Mouse (Mus musculus): ENCODE measurements around the gene C2cd2. TPM values are rescaled to one million over a fixed set of nuclear protein-coding genes. Genes with fewer than 3 reads are reported as not detected.
"Not testable (repeated sequence)": the region's sequence is repeated elsewhere in the genome, so short reads cannot be mapped to it uniquely, and the experiment has no call there.

The C2cd2 gene
- polyA plus RNA-seq, 1 experiment from 2014 or later: 16.7 TPM

GRCm38 (mm10) chr16:97952801-97953200 is 9.6 kb downstream of the C2cd2 start:
- H3K36me3 ChIP-seq (ENCODE audit: control insufficient read depth, insufficient read depth, low read length): peaks cover 91% of the 10 kb centered on the region
- no peak overlapping the region for H3K27ac ChIP-seq (ENCODE audit: low read depth)
- no peak overlapping the region for H3K4me3 ChIP-seq (ENCODE audit: low read depth, low read length)
- H3K9ac ChIP-seq (ENCODE audit: low read length): no peak overlapping the region
- WGBS: 82% methylated on average over 9 of the region's 9 CpGs
- no peak for DNase-seq (ENCODE audit: low spot score)
- no peak for ATAC-seq (replicated peaks; ENCODE audit: low FRiP score, low TSS enrichment, low read depth)
- H3K9me3 ChIP-seq (ENCODE audit: control insufficient read depth, low read length): no peaks in the 10 kb centered on the region
- H3K27me3 ChIP-seq (replicated peaks; ENCODE audit: control insufficient read depth, insufficient read depth, low read length): no peaks in the 10 kb centered on the region
- no peak overlapping the region for H3K4me2 ChIP-seq (ENCODE audit: low read length)
- no peaks in the 10 kb centered on the region for H3K4me1 ChIP-seq (replicated peaks; ENCODE audit: control insufficient read depth, insufficient read depth, low read length)

GRCm38 (mm10) chr16:97952371-97952770 is 10.0 kb downstream of the C2cd2 start:
- H3K36me3 ChIP-seq (ENCODE audit: control insufficient read depth, insufficient read depth, low read length): peaks cover 87% of the 10 kb centered on the region
- no peak overlapping the region for H3K9ac ChIP-seq (ENCODE audit: low read length)
- H3K4me2 ChIP-seq (ENCODE audit: low read length): no peak overlapping the region
- H3K27me3 ChIP-seq (replicated peaks; ENCODE audit: control insufficient read depth, insufficient read depth, low read length): no peaks in the 10 kb centered on the region
- H3K4me3 ChIP-seq (ENCODE audit: low read depth, low read length): no peak overlapping the region
- H3K9me3 ChIP-seq (ENCODE audit: control insufficient read depth, low read length): no peaks in the 10 kb centered on the region
- H3K4me1 ChIP-seq (replicated peaks; ENCODE audit: control insufficient read depth, insufficient read depth, low read length): no peaks in the 10 kb centered on the region
- no peak overlapping the region for H3K27ac ChIP-seq (ENCODE audit: low read depth)
- 91% methylated on average over 4 of the region's 4 CpGs for WGBS
- DNase-seq (ENCODE audit: low spot score): no peak
- ATAC-seq (replicated peaks; ENCODE audit: low FRiP score, low TSS enrichment, low read depth): no peak

- no peak for ATAC-seq (replicated peaks; ENCODE audit: low FRiP score, low TSS enrichment, low read depth)
- Histone ChIP-seq H3K9me3 (ENCODE audit: control insufficient read depth, low read length) (no peaks in the 10 kb centered on the region), H3K27ac (ENCODE audit: low read depth) (no peak overlapping the region), H3K27me3 (replicated peaks; ENCODE audit: control insufficient read depth, insufficient read depth, low read length) (no peaks in the 10 kb centered on the region), H3K36me3 (ENCODE audit: control insufficient read depth, insufficient read depth, low read length) (peaks cover 75% of the 10 kb centered on the region), H3K4me2 (ENCODE audit: low read length) (no peak overlapping the region), H3K9ac (ENCODE audit: low read length) (no peak overlapping the region), H3K4me3 (ENCODE audit: low read depth, low read length) (no peak overlapping the region), H3K4me1 (replicated peaks; ENCODE audit: control insufficient read depth, insufficient read depth, low read length) (no peaks in the 10 kb centered on the region)
- 97% methylated on average over 8 of the region's 8 CpGs for WGBS
- no peak for DNase-seq (ENCODE audit: low spot score)
Measured at GRCm38 (mm10) chr16:97950061-97950460, 12.3 kb downstream of the C2cd2 start.

GRCm38 (mm10) chr16:97948836-97949235 is 13.6 kb downstream of the C2cd2 start:
- Histone ChIP-seq H3K4me1 (replicated peaks; ENCODE audit: control insufficient read depth, insufficient read depth, low read length) (no peaks in the 10 kb centered on the region), H3K9me3 (ENCODE audit: control insufficient read depth, low read length) (no peaks in the 10 kb centered on the region), H3K36me3 (ENCODE audit: control insufficient read depth, insufficient read depth, low read length) (peaks cover 64% of the 10 kb centered on the region), H3K4me3 (ENCODE audit: low read depth, low read length) (no peak overlapping the region), H3K9ac (ENCODE audit: low read length) (no peak overlapping the region), H3K4me2 (ENCODE audit: low read length) (no peak overlapping the region), H3K27ac (ENCODE audit: low read depth) (no peak overlapping the region), H3K27me3 (replicated peaks; ENCODE audit: control insufficient read depth, insufficient read depth, low read length) (no peaks in the 10 kb centered on the region)
- WGBS: 81% methylated on average over 4 of the region's 4 CpGs
- DNase-seq (ENCODE audit: low spot score) (no peak), ATAC-seq (replicated peaks; ENCODE audit: low FRiP score, low TSS enrichment, low read depth) (no peak)

- peaks cover 45% of the 10 kb centered on the region for H3K36me3 ChIP-seq (ENCODE audit: control insufficient read depth, insufficient read depth, low read length)
- H3K27ac ChIP-seq (ENCODE audit: low read depth); H3K27me3 ChIP-seq (replicated peaks; ENCODE audit: control insufficient read depth, insufficient read depth, low read length); H3K4me2 ChIP-seq (ENCODE audit: low read length); ATAC-seq (replicated peaks; ENCODE audit: low FRiP score, low TSS enrichment, low read depth); DNase-seq (ENCODE audit: low spot score); H3K4me3 ChIP-seq (ENCODE audit: low read depth, low read length); H3K4me1 ChIP-seq (replicated peaks; ENCODE audit: control insufficient read depth, insufficient read depth, low read length); H3K9me3 ChIP-seq (ENCODE audit: control insufficient read depth, low read length); H3K9ac ChIP-seq (ENCODE audit: low read length): not testable (repeated sequence)
- 92% methylated on average over 2 of the region's 2 CpGs for WGBS
Measured at GRCm38 (mm10) chr16:97946993-97947392, 15.4 kb downstream of the C2cd2 start.

- no peaks in the 10 kb centered on the region for H3K4me1 ChIP-seq (replicated peaks; ENCODE audit: control insufficient read depth, insufficient read depth, low read length)
- no peak for ATAC-seq (replicated peaks; ENCODE audit: low FRiP score, low TSS enrichment, low read depth)
- no peak for DNase-seq (ENCODE audit: low spot score)
- H3K36me3 ChIP-seq (ENCODE audit: control insufficient read depth, insufficient read depth, low read length): peaks cover 10% of the 10 kb centered on the region
- no peak overlapping the region for H3K4me3 ChIP-seq (ENCODE audit: low read depth, low read length)
- H3K27me3 ChIP-seq (replicated peaks; ENCODE audit: control insufficient read depth, insufficient read depth, low read length): no peaks in the 10 kb centered on the region
- no peaks in the 10 kb centered on the region for H3K9me3 ChIP-seq (ENCODE audit: control insufficient read depth, low read length)
- no peak overlapping the region for H3K9ac ChIP-seq (ENCODE audit: low read length)
- H3K4me2 ChIP-seq (ENCODE audit: low read length): no peak overlapping the region
- H3K27ac ChIP-seq (ENCODE audit: low read depth): no peak overlapping the region
Measured at GRCm38 (mm10) chr16:97941844-97942243, 20.6 kb downstream of the C2cd2 start.

GRCm38 (mm10) chr16:97940471-97940973 is 21.9 kb downstream of the C2cd2 start:
- no peak for ATAC-seq (replicated peaks; ENCODE audit: low FRiP score, low TSS enrichment, low read depth)
- no peak for DNase-seq (ENCODE audit: low spot score)
- Histone ChIP-seq H3K4me2 (ENCODE audit: low read length) (no peak overlapping the region), H3K4me3 (ENCODE audit: low read depth, low read length) (no peak overlapping the region), H3K27ac (ENCODE audit: low read depth) (no peak overlapping the region), H3K9me3 (ENCODE audit: control insufficient read depth, low read length) (no peaks in the 10 kb centered on the region), H3K36me3 (ENCODE audit: control insufficient read depth, insufficient read depth, low read length) (peaks cover 9% of the 10 kb centered on the region), H3K9ac (ENCODE audit: low read length) (no peak overlapping the region), H3K4me1 (replicated peaks; ENCODE audit: control insufficient read depth, insufficient read depth, low read length) (no peaks in the 10 kb centered on the region), H3K27me3 (replicated peaks; ENCODE audit: control insufficient read depth, insufficient read depth, low read length) (no peaks in the 10 kb centered on the region)
- WGBS: 83% methylated on average over 3 of the region's 3 CpGs

GRCm38 (mm10) chr16:97935815-97936214 is 26.6 kb downstream of the C2cd2 start:
- Histone ChIP-seq H3K9me3 (ENCODE audit: control insufficient read depth, low read length) (no peaks in the 10 kb centered on the region), H3K9ac (ENCODE audit: low read length) (no peak overlapping the region), H3K4me1 (replicated peaks; ENCODE audit: control insufficient read depth, insufficient read depth, low read length) (no peaks in the 10 kb centered on the region), H3K4me2 (ENCODE audit: low read length) (no peak overlapping the region), H3K4me3 (ENCODE audit: low read depth, low read length) (no peak overlapping the region), H3K27ac (ENCODE audit: low read depth) (no peak overlapping the region), H3K36me3 (ENCODE audit: control insufficient read depth, insufficient read depth, low read length) (no peaks in the 10 kb centered on the region), H3K27me3 (replicated peaks; ENCODE audit: control insufficient read depth, insufficient read depth, low read length) (no peaks in the 10 kb centered on the region)
- no peak for ATAC-seq (replicated peaks; ENCODE audit: low FRiP score, low TSS enrichment, low read depth)
- DNase-seq (ENCODE audit: low spot score): no peak
- 91% methylated on average over 3 of the region's 3 CpGs for WGBS

GRCm38 (mm10) chr16:97930231-97930630 is 32.2 kb downstream of the C2cd2 start:
- no peak for ATAC-seq (replicated peaks; ENCODE audit: low FRiP score, low TSS enrichment, low read depth)
- Histone ChIP-seq H3K27me3 (replicated peaks; ENCODE audit: control insufficient read depth, insufficient read depth, low read length) (no peaks in the 10 kb centered on the region), H3K4me1 (replicated peaks; ENCODE audit: control insufficient read depth, insufficient read depth, low read length) (no peaks in the 10 kb centered on the region), H3K27ac (ENCODE audit: low read depth) (no peak overlapping the region), H3K9me3 (ENCODE audit: control insufficient read depth, low read length) (no peaks in the 10 kb centered on the region), H3K9ac (ENCODE audit: low read length) (no peak overlapping the region), H3K4me2 (ENCODE audit: low read length) (no peak overlapping the region), H3K36me3 (ENCODE audit: control insufficient read depth, insufficient read depth, low read length) (no peaks in the 10 kb centered on the region), H3K4me3 (ENCODE audit: low read depth, low read length) (no peak overlapping the region)
- no peak for DNase-seq (ENCODE audit: low spot score)

All from intestine, embryonic 14.5 days (tissue).